Mouse (Mus musculus): ENCODE results near the gene Gm20518.

GRCm38 (mm10) chr16:17796971-17797811 lies 94.3 kb downstream of the Gm20518 start, which contains the start of gene Scarf2:
- TF ChIP-seq GATA1 (IDR thresholded peaks at IDR 0.05; ENCODE audit: low read length) (no peak), TAL1 (IDR thresholded peaks at IDR 0.05; ENCODE audit: low read length) (no peak)

Data from erythroblast, embryonic 14.5 days (primary cell).